Mouse (Mus musculus) embryonic facial prominence, embryonic 11.5 days (tissue): Measurements from ENCODE around the gene Zbtb26. TPM values are rescaled to one million over a fixed set of nuclear protein-coding genes. Genes with fewer than 3 reads are reported as not detected.

ENCODE experiments used
- ATAC-seq: fragments of 200-750 bp; cut with Nextera tagmentation; replicated peaks from 2 replicates; pipeline ENCODE4 v1.8.0; 2017; ENCODE audit warnings: low read depth; ENCODE audit not compliant: insufficient number of reproducible peaks, low FRiP score, low TSS enrichment
- DNase-seq: peaks from one replicate; pipeline ENCODE4 v3.0.0-alpha.2; 2015; ENCODE audit warnings: low spot score
- H3K27ac ChIP-seq: fragments of 300-500 bp; sonication (generic); replicated peaks from 2 replicates; pipeline ENCODE4 v1.5.1; 2014; ENCODE audit warnings: mild to moderate bottlenecking, low read depth, low read length, control low read depth
- H3K27me3 ChIP-seq: fragments of 300-500 bp; sonication (generic); 2 replicates; pipeline ENCODE4 v1.6.1; 2014; ENCODE audit warnings: mild to moderate bottlenecking, low read length, moderate library complexity, mixed read lengths; ENCODE audit not compliant: control insufficient read depth, insufficient read depth
- H3K36me3 ChIP-seq: fragments of 300-500 bp; sonication (generic); replicated peaks from 2 replicates; pipeline ENCODE4 v1.6.1; 2014; ENCODE audit warnings: low read depth, mild to moderate bottlenecking, low read length, moderate library complexity, mixed read lengths; ENCODE audit not compliant: control insufficient read depth, insufficient read depth
- H3K4me1 ChIP-seq: fragments of 300-500 bp; sonication (generic); 2 replicates; pipeline ENCODE4 v1.6.1; 2014; ENCODE audit warnings: low read length, mixed read lengths; ENCODE audit not compliant: control insufficient read depth, insufficient read depth
- H3K4me2 ChIP-seq: fragments of 300-500 bp; sonication (generic); 2 replicates; pipeline ENCODE4 v1.6.1; 2014; ENCODE audit warnings: low read depth, mild to moderate bottlenecking, control low read depth, low read length, moderate library complexity
- H3K4me3 ChIP-seq: fragments of 300-500 bp; sonication (generic); 2 replicates; pipeline ENCODE4 v1.5.1; 2014; ENCODE audit warnings: low read depth, low read length, control low read depth
- H3K9ac ChIP-seq: fragments of 300-500 bp; sonication (generic); replicated peaks from 2 replicates; pipeline ENCODE4 v1.6.1; 2014; ENCODE audit warnings: mild to moderate bottlenecking, control low read depth, low read length
- H3K9me3 ChIP-seq: fragments of 300-500 bp; sonication (generic); replicated peaks from 2 replicates; pipeline ENCODE4 v1.6.1; 2016; ENCODE audit warnings: mild to moderate bottlenecking, low read length, inconsistent platforms, mixed read lengths; ENCODE audit not compliant: control insufficient read depth
- WGBS: fragments of 180-500 bp; shearing (Covaris S2); extraction: QIAGEN DNeasy Blood & Tissue Kit; methylation state at CpG from one replicate; pipeline ENCODE4 v1.1.7; 2014; 5-methylcytosine and 5-hydroxymethylcytosine counted together
- polyA plus RNA-seq: library from polyadenylated mRNA; unstranded; fragments of >200 nt; fragmentation: Nextera tagmentation; extraction: Ambion mirVana; gene quantifications from 2 replicates; pipeline ENCODE4 v1.2.1, GENCODE M21; 2014

Gene Zbtb26
- polyA plus RNA-seq, 1 experiment from 2014 or later, result 14.2 TPM

GRCm38 (mm10) chr2:37421903-37422302, 21.0 kb downstream of the Zbtb26 start:
- DNase-seq (no peak), ATAC-seq (no peak)
- Histone ChIP-seq H3K4me3 (peak overlapping the region; percentile 97), H3K4me1 (no peaks in the 10 kb centered on the region), H3K27ac (peak overlapping the region; percentile 93; the same call in 1 of the 2 replicates), H3K4me2 (peak overlapping the region; percentile 64), H3K36me3 (no peaks in the 10 kb centered on the region), H3K27me3 (no peaks in the 10 kb centered on the region), H3K9me3 (no peaks in the 10 kb centered on the region), H3K9ac (peak overlapping the region; percentile 99)
- WGBS, result 6% methylated on average over 3 of the region's 3 CpGs

DNA sequence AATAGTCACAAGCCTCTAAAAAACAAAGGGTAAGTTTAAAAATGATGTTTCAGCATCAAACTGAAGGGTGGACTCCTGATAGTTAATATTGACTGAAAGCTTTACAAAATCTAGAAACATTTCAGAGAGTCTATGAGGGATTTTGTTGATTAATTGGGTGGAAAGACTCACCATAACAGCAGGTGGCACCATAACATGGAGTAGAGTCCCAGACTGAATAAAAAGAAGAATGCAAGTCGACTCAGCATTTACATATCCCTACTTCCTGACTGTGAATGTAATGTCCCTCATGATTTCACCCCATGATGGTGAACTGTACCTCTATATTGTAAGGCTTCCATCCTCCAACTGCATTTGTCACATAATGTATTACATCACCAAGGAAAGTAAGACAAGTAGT, 47.4 kb downstream of the Zbtb26 start:
- H3K36me3 ChIP-seq, result no peaks in the 10 kb centered on the region; the same call in none of the 2 replicates
- no peak overlapping the region for H3K4me3 ChIP-seq
- no peaks in the 10 kb centered on the region for H3K4me1 ChIP-seq
- H3K4me2 ChIP-seq, result no peak overlapping the region
- no peaks in the 10 kb centered on the region for H3K9me3 ChIP-seq
- ATAC-seq, result no peak
- H3K9ac ChIP-seq, result no peak overlapping the region
- 76% methylated on average over 1 of the region's 1 CpGs for WGBS
- no peak overlapping the region for H3K27ac ChIP-seq
- DNase-seq, result no peak
- H3K27me3 ChIP-seq, result no peaks in the 10 kb centered on the region

DNA sequence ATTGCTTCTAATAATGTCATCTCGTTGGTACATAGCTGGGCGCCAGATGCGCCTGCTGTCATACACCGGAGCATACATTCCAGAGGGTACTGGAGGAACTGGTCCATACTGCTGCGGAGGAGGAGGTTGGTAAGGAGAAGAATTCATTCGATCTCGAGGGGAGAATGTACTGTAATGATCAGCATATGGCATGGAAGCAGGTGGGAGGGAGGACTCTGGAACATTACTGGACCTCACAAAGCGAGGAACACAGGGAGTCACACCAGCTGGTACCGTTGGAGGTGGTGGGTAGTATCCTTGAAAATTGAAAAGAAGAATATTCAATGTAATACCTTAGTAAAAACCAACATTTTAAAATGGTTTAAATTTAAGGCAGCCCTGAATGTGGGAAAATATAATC, 60.0 kb downstream of the Zbtb26 start:
- ATAC-seq (no peak), DNase-seq (no peak)
- no peaks in the 10 kb centered on the region for H3K27me3 ChIP-seq
- no peak overlapping the region for H3K9ac ChIP-seq
- H3K27ac ChIP-seq, result no peak overlapping the region
- 93% methylated on average over 9 of the region's 9 CpGs for WGBS
- H3K36me3 ChIP-seq, result peaks cover 3% of the 10 kb centered on the region
- no peak overlapping the region for H3K4me3 ChIP-seq
- no peaks in the 10 kb centered on the region for H3K9me3 ChIP-seq
- H3K4me2 ChIP-seq, result no peak overlapping the region
- no peaks in the 10 kb centered on the region for H3K4me1 ChIP-seq

Other genes with a start within 250 kb of the Zbtb26 start
- not detected in 2 replicates for gene Olfr366, start 231.6 kb downstream of the Zbtb26 start, polyA plus RNA-seq
- gene Olfr368, start 116.6 kb downstream of the Zbtb26 start, polyA plus RNA-seq, result not detected in 2 replicates
- 67.0 and 69.7 TPM in 2 replicates for gene Pdcl, start 83.8 kb downstream of the Zbtb26 start, polyA plus RNA-seq
- 14.0 and 16.2 TPM in 2 replicates for gene Rc3h2, start 20.2 kb downstream of the Zbtb26 start, polyA plus RNA-seq
- gene Zbtb6, start within 50 bp of the Zbtb26 start, polyA plus RNA-seq, result 5.3 and 5.8 TPM in 2 replicates
- gene Rabgap1, start 144 bp upstream of the Zbtb26 start, polyA plus RNA-seq, result 46.7 and 50.5 TPM in 2 replicates
- 0.67 and 0.84 TPM in 2 replicates for gene Gpr21, start 73.2 kb upstream of the Zbtb26 start, polyA plus RNA-seq